Mouse (Mus musculus): ENCODE data around the gene Ppip5k1. TPM values are rescaled to one million over a fixed set of nuclear protein-coding genes. Genes with fewer than 3 reads are reported as not detected.

The Ppip5k1 gene
- polyA plus RNA-seq, 3 experiments from 2014 or later, result 7.2 to 12.5 (median 11.8) TPM

DNA sequence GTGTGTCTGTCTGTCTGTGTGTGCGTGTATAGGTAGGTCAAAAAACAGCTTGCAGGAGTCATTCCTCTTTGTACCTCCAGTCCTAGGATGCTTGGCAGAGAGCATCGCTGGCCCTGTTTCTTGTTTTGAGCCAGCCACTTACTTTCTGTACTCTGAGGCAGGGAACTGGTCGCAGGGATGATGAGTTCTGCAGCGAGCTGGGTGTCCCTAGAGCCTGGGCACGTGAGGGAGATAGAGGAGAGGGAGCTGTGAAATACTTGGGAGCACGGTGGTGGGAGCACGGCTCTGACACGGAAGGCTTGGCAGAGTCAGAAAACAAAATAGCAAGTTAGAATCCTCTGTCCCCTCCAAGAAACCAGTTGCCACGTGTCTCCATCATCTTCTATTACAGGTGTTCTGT is 57.5 kb downstream of the Ppip5k1 start:
- ATAC-seq, result no peak

DNA sequence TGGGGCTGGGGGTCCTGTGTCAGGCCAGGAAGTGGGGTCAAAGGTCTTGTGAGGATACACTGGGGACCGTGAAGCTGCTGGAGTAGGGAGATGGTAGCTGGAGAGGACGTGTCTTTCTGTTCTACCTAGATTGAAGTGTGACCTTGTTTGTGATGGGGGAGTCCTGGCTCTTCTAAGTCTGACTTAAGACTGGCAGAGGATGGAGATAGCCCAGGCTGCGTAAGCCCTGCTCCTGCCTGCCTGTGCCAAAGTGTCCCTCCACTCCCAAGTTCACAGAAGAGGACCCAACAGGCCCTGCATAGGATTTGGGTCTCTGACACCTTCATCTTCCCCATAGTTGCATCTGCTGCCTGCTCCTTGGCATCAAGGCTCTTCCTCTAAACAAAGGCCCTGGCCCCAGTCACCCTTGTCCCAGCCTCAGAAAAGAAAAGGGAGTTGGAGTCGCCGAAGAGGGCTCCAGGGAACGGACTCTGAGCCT is 58.4 kb downstream of the Ppip5k1 start:
- no peak for ATAC-seq

DNA sequence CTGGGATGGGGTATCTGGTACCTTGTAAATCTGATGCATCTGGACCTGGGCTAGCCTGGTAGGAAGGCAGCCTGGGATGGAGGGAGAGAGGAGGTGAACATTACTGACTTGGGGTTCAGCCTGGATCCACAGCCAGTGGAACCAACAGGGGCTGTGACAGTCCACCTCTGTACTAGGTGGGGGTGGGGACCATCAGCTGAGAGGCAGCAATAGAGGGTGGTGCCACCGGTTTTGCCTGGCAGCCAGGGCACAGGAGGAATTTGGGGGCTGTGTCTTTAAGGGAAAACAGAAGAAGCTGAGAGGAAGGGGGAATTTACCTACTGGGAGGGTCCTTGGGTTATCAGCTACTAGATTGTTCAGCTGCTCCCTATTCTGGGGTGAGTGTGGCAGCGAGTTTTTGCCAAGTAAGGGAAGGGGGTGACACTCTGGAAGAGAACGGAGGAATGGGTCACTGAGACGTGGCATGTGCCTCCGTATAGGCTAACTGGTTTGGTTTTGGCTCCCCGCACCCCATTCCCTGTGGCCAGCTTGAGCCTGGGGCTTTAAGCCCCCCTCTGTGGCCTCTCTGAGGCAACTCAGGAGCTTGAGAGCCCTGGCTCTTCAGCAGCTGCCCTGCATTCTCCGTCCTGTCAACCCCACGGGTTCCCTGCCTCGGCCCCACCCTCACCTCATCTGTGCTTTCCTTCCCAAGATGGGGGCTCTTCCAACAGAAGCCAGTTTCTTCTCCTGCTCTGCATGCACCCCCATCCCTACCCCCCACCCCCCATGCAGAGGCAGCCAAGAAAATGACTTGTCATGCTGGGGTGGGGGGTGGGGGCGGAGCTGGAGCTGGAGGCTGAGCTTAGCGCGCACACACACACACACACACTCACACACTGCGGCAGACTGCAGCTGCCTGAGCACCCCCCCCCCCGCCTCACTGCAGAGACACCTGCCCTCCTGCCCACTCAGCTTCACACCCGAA is 59.3 kb downstream of the Ppip5k1 start:
- no peak for ATAC-seq

DNA sequence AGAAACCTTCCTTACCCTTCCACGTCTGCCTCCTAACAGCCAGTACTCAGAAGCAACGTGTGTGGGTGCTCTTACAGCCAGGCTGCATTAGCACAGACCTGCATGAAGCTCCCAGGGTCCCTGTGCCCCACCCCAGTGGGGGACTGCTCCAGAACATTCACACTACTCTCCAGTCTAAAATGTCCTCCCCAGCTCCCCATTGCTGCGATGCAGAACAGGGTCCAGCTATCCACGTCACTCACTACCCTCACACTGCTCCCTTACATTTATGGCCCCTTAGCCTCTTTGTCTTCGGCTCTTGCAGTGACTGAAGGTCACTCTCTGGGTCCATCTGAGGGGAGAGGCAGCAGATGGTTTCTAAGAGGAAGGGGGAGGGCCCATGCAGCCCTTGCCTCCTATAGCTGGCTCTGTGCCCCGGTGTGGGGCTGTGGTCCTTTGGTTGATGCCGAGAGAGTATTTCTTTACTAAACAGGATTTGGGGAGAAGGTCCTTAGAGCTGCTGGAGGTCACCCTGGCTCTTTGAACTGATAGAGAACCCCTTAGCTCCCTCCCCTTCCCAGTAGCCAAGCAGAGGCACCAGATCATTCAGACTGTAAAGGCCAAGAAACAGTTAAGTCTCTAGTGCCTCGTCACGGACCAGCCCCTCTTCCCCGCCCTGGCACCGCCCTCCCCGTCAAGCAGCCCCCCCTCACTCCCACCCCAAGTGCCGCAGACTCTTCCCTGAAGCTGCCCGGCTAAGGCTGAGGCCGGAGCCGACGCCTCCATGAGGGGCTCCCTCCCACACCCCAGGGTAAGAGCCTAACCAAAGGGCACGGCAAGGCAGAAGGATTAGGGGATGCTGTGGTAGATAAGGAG is 60.2 kb downstream of the Ppip5k1 start:
- no peak for ATAC-seq

DNA sequence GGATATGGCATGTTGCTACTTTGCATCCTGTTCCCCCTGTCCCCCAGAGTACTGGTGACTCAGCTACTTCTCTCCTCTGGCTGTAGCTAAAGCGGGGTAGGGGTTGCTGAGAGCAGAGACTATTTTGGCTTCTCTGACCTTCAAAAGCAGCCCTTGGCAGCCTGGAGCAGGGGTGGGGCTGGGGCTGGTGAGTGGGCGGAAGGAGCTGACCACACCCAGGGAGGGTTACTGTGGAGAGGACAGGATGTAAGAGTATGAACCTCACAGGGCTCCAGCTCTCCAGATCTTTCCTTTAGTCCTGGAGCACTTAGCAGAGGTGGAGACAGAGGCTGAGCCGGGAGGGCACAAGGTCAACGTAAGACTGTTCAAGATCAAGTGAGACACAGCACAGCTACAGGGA is 61.0 kb downstream of the Ppip5k1 start:
- no peak for ATAC-seq

DNA sequence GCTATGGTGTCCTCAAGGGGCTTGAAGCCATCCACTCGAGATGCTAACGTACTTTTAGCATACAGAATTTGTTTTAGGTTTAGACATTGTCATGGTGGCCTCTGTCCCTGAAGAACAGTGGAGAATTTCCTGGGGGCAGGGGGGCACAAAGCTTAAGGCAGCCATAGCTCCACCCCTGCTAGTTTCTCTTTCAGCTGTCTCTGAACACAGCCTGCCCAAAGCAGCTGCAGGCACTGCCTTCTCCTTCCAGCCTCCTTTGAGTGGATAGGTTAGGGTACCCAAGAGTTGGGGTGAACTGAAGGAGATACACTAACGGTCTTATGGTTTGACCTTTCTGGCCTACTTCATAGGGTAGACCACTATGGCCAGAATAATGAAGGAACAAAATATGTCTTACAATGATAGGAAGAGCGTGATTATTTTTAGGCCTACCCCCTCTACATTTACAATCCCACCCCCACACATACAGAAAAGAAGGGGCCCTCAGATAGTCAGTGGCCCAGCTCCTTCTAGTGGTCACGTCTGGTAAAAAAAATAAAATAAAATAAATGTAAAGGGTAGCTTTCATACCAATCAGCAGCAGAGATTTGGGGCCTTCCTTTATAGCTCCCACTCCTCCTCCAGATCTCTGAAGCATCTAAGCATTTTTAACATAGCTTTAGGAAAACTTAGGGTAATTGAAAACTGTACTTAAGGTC is 62.7 kb downstream of the Ppip5k1 start:
- ATAC-seq, result no peak

DNA sequence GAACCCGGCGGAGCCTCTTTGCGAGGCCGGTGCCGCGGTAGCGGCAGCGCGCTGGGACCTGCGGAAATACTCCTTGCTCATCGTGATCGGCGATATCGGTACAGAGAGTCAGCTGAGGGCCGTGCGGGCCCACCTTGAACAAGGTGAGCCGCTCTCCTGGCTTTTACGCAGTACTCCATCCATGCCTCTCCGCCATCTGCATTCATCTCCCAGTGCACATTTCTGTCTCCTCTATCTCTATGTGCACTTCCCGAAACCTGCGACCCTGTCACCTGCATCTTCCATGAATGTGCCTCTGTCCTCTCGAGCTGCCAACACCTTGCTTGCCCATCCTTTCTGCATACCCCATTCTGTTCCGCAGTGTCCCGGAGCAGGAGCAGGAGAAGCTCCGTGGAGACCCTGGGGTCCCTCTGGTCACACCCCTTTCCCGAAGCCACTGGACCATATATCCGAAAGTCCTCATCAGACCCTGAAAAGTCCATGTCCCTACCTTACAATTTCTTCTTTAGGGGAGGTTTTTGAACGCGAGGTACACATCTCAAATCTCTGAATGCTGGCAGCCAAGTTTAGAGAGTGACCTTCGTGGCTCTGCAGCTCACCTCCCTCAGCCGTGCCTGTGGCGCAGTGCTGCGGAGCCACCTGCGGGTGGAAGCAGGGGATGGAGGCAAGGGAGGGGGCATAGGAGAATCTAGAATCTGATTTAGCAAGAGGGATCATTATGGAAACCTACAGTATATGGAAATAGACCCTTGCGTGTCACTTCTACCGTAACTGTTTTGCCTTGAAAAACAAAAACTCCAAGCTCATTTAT is 65.3 kb downstream of the Ppip5k1 start:
- ATAC-seq, result no peak

DNA sequence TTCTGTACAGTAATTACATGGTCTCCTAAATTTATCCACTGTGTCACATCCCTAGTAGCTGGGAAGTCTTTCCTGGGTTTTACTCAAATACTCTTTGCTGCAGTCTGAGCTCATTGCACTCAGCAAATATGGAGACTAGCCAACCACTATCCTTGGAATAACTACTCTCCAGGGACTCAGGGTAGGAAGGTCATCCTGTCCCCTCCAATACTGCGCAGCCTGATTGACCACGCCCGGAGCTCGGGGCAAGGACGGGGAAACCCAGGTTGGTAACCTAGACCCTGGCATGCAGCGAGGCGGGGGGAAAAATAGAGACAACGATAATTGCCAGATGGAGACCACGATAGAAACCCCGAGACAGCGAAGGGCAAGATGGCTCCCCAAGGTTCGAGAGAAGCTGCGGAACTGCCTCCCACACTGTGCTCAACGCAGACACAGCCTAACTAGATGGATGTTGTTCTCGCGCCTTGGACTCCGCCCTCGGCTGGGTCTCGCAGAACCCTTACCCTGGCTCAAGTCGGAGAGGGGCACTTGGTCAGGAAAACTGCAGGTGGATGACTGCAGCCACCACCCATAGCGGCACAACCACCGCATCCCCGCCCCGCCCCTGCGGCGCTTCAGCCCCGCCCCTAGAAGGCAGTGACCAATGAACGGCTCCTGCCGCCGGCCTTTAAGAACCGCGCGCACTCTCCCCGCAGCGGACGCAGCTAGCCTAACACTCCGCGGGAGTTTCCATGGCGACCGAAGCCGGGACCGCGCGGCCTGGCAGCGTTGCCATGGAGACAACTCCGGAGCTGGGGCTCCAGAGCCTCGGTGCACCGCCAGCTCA is 66.1 kb downstream of the Ppip5k1 start, which contains the start of gene Map1a:
Map1a (plus strand) TSS at position 700 of the 829 bp plus-strand sequence.
- ATAC-seq, result peak; percentile 97

DNA sequence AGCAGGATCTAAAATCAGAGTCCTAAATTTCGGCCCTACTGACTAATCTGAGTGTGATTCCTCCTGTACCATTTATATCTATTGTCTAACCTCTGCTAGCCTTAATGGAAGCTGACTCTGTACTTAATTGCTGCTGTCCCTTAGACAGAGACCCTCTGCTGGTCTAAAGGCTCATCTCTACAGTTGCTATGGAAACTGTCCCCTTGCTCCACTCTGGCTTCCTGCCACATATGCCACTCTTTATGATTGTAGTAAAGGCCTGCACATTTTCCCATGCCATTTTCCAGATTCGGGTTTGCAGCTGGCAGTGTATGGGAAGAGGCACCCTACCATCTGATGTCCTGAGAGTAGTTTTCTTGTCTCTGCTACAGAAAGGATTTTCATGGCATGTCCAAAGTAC is 67.3 kb downstream of the Ppip5k1 start:
- ATAC-seq, result no peak

DNA sequence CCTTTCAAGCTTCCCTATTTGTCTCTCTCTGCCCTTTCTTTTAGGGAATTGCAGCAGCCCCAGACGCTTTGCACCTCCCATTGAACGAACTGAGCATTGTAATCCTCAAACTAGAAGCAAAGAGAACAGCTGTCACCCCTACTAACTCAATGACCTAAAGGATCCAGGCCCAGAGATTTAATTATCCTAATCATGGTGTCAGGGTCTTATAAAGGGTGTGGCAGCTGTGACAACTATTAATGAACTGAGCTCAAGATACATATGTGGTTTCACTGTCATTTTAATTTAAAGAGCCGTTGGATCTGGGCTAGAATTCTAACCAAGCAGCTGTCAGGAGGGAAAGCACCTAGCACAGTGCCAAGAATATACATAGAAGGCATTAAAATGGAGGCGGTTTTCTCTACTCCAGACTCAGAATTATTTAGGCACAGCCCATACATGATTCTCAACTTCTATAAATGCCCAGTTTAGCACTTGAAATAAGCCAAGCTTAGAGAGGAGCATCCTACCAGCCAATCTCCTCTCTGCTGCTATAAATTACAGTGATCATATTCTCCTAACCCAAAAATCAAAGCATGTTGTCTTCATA is 83.2 kb downstream of the Ppip5k1 start:
- ATAC-seq, result no peak

DNA sequence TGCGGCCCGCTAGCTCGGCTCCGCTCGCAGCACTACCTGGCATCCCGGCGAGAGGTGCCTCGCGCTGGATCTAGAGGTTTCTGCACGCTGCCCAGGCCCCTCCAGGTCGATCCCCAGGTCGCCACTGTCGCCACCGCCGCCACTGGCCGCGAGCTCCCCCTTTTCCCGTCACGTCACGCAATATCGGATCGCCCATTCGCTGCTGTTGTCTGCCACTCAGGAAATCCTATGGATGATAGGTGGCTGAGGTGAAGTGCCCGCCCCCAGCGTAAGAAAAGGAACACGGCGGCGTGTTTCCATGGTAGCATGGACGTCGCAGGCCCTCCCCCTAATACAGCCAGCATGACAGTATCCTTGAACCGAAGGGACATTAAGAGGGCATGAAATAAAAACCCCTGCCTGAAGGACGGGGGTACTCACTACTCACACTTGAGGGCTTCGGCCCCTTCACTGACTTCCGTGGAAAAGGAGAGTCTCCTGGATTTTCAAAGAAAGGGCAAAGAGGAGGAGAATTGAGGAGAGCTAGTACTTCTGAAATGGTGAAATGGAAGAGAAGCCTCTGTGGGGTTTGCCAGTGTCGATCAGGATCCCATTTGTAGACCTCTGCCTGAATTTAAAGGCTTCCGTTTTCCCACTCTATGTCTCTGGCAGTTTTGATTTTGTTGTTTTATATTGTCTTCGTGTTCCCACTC is 83.8 kb downstream of the Ppip5k1 start, which contains the start of gene Trp53bp1:
Trp53bp1 (minus strand) TSS at position 172 of the 692 bp plus-strand sequence.
- peak; percentile 100 for ATAC-seq

DNA sequence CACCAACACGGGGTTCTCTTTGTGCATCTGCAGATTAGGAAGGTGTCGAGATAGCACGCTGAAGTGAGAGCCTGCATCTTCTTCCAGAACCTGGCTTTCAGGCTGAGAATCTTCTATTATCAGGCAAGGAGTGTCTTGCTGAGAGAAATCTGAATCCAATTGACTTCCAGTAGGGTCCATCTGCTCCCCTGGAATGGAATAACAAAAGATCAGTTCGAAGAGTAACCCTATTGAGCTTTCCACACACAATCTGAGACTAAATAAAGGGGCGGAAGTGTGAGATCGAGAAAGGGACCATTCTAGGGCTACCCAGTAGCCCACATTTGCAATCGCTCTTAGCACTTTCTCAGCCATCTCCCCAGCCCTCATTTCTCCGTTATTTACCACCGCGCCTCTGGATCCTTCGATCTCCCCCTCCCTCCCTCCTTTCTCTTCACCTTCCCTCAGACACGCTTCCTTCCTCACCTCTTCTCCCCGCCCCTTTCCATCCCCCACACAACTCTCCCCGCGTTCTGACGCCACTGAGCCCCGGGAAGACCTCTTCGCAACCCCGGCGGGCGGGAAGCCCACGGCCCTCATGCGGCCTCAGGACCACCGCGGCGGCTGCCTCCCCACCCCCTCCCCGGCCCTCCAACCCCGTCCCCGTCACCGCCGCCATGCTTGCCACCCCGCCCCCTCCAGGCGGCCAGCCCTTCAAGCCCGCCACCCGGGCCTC is 84.5 kb downstream of the Ppip5k1 start:
- peak; percentile 46 for ATAC-seq

DNA sequence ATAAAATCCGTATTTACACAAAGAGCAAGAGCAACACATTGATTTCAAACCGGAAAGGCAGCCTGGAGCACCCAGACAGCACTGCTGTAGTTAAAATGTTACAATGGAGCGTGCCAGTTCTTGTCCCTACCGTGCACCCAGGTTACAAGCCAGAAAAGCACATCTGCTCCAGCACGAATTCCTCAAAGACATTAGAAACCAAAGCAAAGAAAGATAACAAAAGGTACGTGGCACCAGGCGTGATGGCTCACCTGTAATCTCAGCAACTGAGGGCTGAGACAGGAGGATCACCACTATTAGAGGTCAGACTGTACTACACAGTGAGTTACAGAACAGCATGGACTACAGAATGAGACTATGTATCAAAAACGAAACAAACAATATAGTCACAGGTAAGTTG is 86.8 kb downstream of the Ppip5k1 start:
- no peak for ATAC-seq

Other genes with a start within 250 kb of the Ppip5k1 start
- not detected for gene Tgm7, start 245.6 kb downstream of the Ppip5k1 start, polyA plus RNA-seq (2017; shearing (Covaris generic))
- 10 to 100 TPM; 13.2 to 20.5 (median 16.7) TPM for gene Adal, start 215.0 kb downstream of the Ppip5k1 start, polyA plus RNA-seq (2017; shearing (Covaris generic))
- 1 to 10 TPM; 4.8 to 7.5 (median 5.8) TPM for gene Lcmt2, start 214.7 kb downstream of the Ppip5k1 start, polyA plus RNA-seq (2017; shearing (Covaris generic))
- gene Tubgcp4, start 184.7 kb downstream of the Ppip5k1 start, polyA plus RNA-seq (2017; shearing (Covaris generic)), result 100 to 1,000 TPM in 1 of 3 experiments, 10 to 100 TPM in 2; 65.3 to 101 (median 80.2) TPM
- gene Zscan29, start 184.3 kb downstream of the Ppip5k1 start, polyA plus RNA-seq (2017; shearing (Covaris generic)), result 10 to 100 TPM; 24.1 to 36.0 (median 27.5) TPM
- gene Trp53bp1, start 84.0 kb downstream of the Ppip5k1 start, polyA plus RNA-seq (2017; shearing (Covaris generic)), result 10 to 100 TPM; 32.2 to 41.0 (median 38.0) TPM
- under 1 TPM in 2 of 3 experiments, not detected in 1; 0.14 to 0.39 TPM for gene Map1a, start 65.8 kb downstream of the Ppip5k1 start, polyA plus RNA-seq (2017; shearing (Covaris generic))
- gene Ckmt1, start 2.3 kb upstream of the Ppip5k1 start, polyA plus RNA-seq (2017; shearing (Covaris generic)), result 1 to 10 TPM in 2 of 3 experiments, under 1 TPM in 1; 0.65 to 1.2 (median 1.1) TPM
- under 1 TPM; 0.18 to 0.63 (median 0.54) TPM for gene Strc, start 31.8 kb upstream of the Ppip5k1 start, polyA plus RNA-seq (2017; shearing (Covaris generic))
- 1,000 to 10,000 TPM in 2 of 3 experiments, 100 to 1,000 TPM in 1; 491 to 1,229 (median 1,150) TPM for gene Pdia3, start 58.4 kb upstream of the Ppip5k1 start, polyA plus RNA-seq (2017; shearing (Covaris generic))
- gene Catsper2, start 58.4 kb upstream of the Ppip5k1 start, polyA plus RNA-seq (2017; shearing (Covaris generic)), result 1 to 10 TPM; 2.4 to 6.2 (median 3.1) TPM
- gene Ell3, start 88.9 kb upstream of the Ppip5k1 start, polyA plus RNA-seq (2017; shearing (Covaris generic)), result 1 to 10 TPM in 1 of 3 experiments, under 1 TPM in 2; 0.63 to 1.8 (median 0.65) TPM
- gene Serf2, start 93.8 kb upstream of the Ppip5k1 start, polyA plus RNA-seq (2017; shearing (Covaris generic)), result 1,000 to 10,000 TPM in 1 of 3 experiments, 100 to 1,000 TPM in 2; 695 to 1,210 (median 882) TPM
- 100 to 1,000 TPM; 130 to 261 (median 152) TPM for gene Hypk, start 97.9 kb upstream of the Ppip5k1 start, polyA plus RNA-seq (2017; shearing (Covaris generic))
- gene Serinc4, start 101.4 kb upstream of the Ppip5k1 start, polyA plus RNA-seq (2017; shearing (Covaris generic)), result under 1 TPM in 1 of 3 experiments, not detected in 2; 0.62 TPM
- 100 to 1,000 TPM in 1 of 3 experiments, 10 to 100 TPM in 2; 80.6 to 133 (median 99.1) TPM for gene Mfap1b, start 118.7 kb upstream of the Ppip5k1 start, polyA plus RNA-seq (2017; shearing (Covaris generic))
- gene Mfap1a, start 151.3 kb upstream of the Ppip5k1 start, polyA plus RNA-seq (2017; shearing (Covaris generic)), result 10 to 100 TPM; 28.4 to 44.2 (median 39.2) TPM
- 10 to 100 TPM in 2 of 3 experiments, 1 to 10 TPM in 1; 9.3 to 17.5 (median 16.5) TPM for gene Wdr76, start 151.3 kb upstream of the Ppip5k1 start, polyA plus RNA-seq (2017; shearing (Covaris generic))